Mouse (Mus musculus): ENCODE measurements around the gene Ppp3ca. TPM values are rescaled to one million over a fixed set of nuclear protein-coding genes. Genes with fewer than 3 reads are reported as not detected.
A peak's percentile ranks its signal among the peaks of the same experiment; 100 is the strongest.

Ppp3ca gene
- polyA plus RNA-seq, 1 experiment from 2014 or later, result 85.6 TPM

DNA sequence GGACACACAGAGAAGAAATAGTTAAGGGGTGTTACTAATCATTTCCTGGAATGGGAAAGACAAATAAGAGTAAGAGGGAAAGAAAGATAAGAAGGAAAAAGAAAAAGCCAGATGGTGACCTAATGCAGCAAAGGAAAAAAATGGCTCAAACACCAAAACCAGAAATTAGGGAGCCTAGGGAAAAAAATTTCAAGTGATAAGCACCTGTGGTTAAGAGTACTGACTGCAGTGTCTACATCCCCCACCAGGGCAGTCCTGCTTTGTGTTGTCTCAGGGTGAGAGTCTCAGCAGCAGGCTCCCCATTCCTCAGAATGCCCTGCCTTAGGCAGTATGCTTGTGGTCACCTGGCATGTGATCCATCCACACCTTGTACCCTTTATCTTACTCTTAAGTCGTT lies 99.6 kb downstream of the Ppp3ca start:
- Histone ChIP-seq H3K4me3 (no peak overlapping the region), H3K4me2 (no peak overlapping the region), H3K9me3 (replicated peaks) (no peaks in the 10 kb centered on the region), H3K27ac (ENCODE audit: poor library complexity, severe bottlenecking) (0 out of 2 replicates have a peak overlapping the region, but pooled peaks have one; percentile 20), H3K4me1 (replicated peaks) (peaks cover 26% of the 10 kb centered on the region), H3K36me3 (no peaks in the 10 kb centered on the region), H3K9ac (no peak overlapping the region), H3K27me3 (replicated peaks) (no peaks in the 10 kb centered on the region)
- peak; percentile 63; the same call in 1 of the 2 replicates for ATAC-seq (ENCODE audit: insufficient number of reproducible peaks, low FRiP score)
- WGBS, result 29% methylated on average over 1 of the region's 1 CpGs

DNA sequence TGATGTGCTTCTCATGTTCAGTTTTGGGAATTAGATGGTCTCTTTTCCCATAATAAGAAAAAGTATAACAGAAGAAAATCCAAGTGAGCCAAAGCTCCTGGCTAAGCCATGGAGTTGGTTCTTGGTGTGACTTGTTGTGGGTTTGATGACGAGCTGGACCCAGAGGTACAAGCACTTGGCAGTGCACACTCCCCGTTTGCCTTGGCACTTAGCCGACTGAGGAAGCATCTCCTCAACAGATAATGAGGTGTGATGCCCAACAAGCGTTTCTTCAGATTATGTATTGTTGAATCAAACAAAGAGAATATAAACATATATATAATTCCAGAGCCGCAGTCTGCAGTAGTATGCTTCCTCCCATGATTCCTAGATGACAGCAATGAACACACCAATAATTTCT lies 101.8 kb downstream of the Ppp3ca start:
- H3K4me1 ChIP-seq (replicated peaks), result peaks cover 20% of the 10 kb centered on the region
- H3K27me3 ChIP-seq (replicated peaks), result no peaks in the 10 kb centered on the region
- no peak overlapping the region for H3K4me3 ChIP-seq
- no peak for ATAC-seq (ENCODE audit: insufficient number of reproducible peaks, low FRiP score)
- no peak overlapping the region for H3K4me2 ChIP-seq
- WGBS, result 77% methylated on average over 5 of the region's 5 CpGs
- no peaks in the 10 kb centered on the region for H3K9me3 ChIP-seq (replicated peaks)
- no peak overlapping the region for H3K9ac ChIP-seq
- H3K36me3 ChIP-seq, result no peaks in the 10 kb centered on the region
- H3K27ac ChIP-seq (ENCODE audit: poor library complexity, severe bottlenecking), result no peak overlapping the region

- Histone ChIP-seq H3K27me3 (replicated peaks) (no peaks in the 10 kb centered on the region), H3K36me3 (no peaks in the 10 kb centered on the region), H3K9ac (no peak overlapping the region), H3K4me1 (replicated peaks) (peaks cover 20% of the 10 kb centered on the region), H3K4me2 (no peak overlapping the region), H3K4me3 (no peak overlapping the region), H3K9me3 (replicated peaks) (no peaks in the 10 kb centered on the region), H3K27ac (ENCODE audit: poor library complexity, severe bottlenecking) (no peak overlapping the region)
- ATAC-seq (ENCODE audit: insufficient number of reproducible peaks, low FRiP score), result no peak
- 57% methylated on average over 4 of the region's 4 CpGs for WGBS
Measured at GRCm38 (mm10) chr3:136773217-136773616, 103.3 kb downstream of the Ppp3ca start.

- Histone ChIP-seq H3K27ac (ENCODE audit: poor library complexity, severe bottlenecking) (no peak overlapping the region), H3K9me3 (replicated peaks) (no peaks in the 10 kb centered on the region), H3K36me3 (no peaks in the 10 kb centered on the region), H3K9ac (no peak overlapping the region), H3K4me1 (replicated peaks) (peaks cover 11% of the 10 kb centered on the region), H3K4me3 (no peak overlapping the region), H3K27me3 (replicated peaks) (no peaks in the 10 kb centered on the region), H3K4me2 (no peak overlapping the region)
- ATAC-seq (ENCODE audit: insufficient number of reproducible peaks, low FRiP score), result no peak
- WGBS, result 88% methylated on average over 6 of the region's 6 CpGs
Measured at GRCm38 (mm10) chr3:136774196-136774595, 104.3 kb downstream of the Ppp3ca start.

- H3K4me2 ChIP-seq, result no peak overlapping the region
- H3K9me3 ChIP-seq (replicated peaks), result no peaks in the 10 kb centered on the region
- no peaks in the 10 kb centered on the region for H3K27me3 ChIP-seq (replicated peaks)
- no peak overlapping the region for H3K4me3 ChIP-seq
- H3K27ac ChIP-seq (ENCODE audit: poor library complexity, severe bottlenecking), result no peak overlapping the region
- no peaks in the 10 kb centered on the region for H3K36me3 ChIP-seq
- ATAC-seq (ENCODE audit: insufficient number of reproducible peaks, low FRiP score), result no peak
- peaks cover 2% of the 10 kb centered on the region; the same call in 1 of the 2 replicates for H3K4me1 ChIP-seq (replicated peaks)
- WGBS, result 80% methylated on average over 4 of the region's 4 CpGs
- no peak overlapping the region for H3K9ac ChIP-seq
Measured at GRCm38 (mm10) chr3:136776525-136776924, 106.6 kb downstream of the Ppp3ca start.

GRCm38 (mm10) chr3:136777380-136777779 lies 107.5 kb downstream of the Ppp3ca start:
- Histone ChIP-seq H3K9me3 (replicated peaks) (no peaks in the 10 kb centered on the region), H3K4me2 (no peak overlapping the region), H3K36me3 (no peaks in the 10 kb centered on the region), H3K4me3 (no peak overlapping the region), H3K9ac (no peak overlapping the region), H3K4me1 (replicated peaks) (no peaks in the 10 kb centered on the region), H3K27ac (ENCODE audit: poor library complexity, severe bottlenecking) (no peak overlapping the region), H3K27me3 (replicated peaks) (no peaks in the 10 kb centered on the region)
- no peak for ATAC-seq (ENCODE audit: insufficient number of reproducible peaks, low FRiP score)
- WGBS, result 88% methylated on average over 7 of the region's 7 CpGs

DNA sequence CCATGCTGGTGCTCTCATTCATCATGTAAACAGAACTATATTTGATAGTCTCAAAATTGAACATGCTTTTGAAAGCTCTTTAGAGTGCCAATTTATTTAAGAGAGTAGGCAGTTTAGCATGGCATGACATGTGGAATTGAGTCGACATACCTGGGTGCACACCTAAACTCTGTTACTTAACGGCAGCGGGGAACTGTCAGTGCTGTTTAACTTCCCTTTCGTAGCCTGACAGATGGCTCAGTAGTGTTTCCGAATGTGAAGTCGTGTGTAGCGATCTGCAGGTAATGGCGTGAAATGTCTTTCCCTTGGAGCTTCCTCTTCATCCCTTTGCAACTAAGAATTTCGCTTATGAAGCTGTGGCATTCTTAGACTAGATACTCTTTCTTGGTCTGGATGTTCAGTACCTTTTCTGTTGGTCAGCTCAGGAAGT lies 107.9 kb downstream of the Ppp3ca start:
- Histone ChIP-seq H3K9me3 (replicated peaks) (no peaks in the 10 kb centered on the region), H3K27ac (ENCODE audit: poor library complexity, severe bottlenecking) (no peak overlapping the region), H3K4me1 (replicated peaks) (no peaks in the 10 kb centered on the region), H3K36me3 (no peaks in the 10 kb centered on the region), H3K9ac (no peak overlapping the region), H3K4me2 (no peak overlapping the region), H3K4me3 (no peak overlapping the region), H3K27me3 (replicated peaks) (no peaks in the 10 kb centered on the region)
- WGBS, result 88% methylated on average over 9 of the region's 9 CpGs
- no peak for ATAC-seq (ENCODE audit: insufficient number of reproducible peaks, low FRiP score)

DNA sequence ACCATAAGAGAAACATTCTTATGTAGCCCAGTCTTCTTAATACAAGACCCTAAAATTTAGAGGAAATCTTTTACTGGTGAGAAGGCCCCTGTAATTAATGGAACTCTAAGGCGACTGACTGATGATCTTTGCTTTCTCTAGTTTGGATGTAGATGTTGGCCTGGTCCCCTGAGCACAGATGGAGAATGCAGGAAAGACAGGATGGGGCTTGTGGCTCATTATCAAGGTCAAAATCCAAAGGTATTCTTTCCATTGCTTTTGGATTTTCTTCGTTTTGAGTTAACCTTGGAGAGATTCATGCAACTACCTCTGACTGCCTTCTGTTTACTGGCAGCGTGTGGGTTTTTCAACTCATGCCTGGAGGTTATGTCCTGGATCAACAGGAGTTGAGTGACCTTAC lies 110.4 kb downstream of the Ppp3ca start:
- no peak overlapping the region for H3K4me3 ChIP-seq
- no peaks in the 10 kb centered on the region for H3K27me3 ChIP-seq (replicated peaks)
- H3K9me3 ChIP-seq (replicated peaks), result no peaks in the 10 kb centered on the region
- no peaks in the 10 kb centered on the region for H3K36me3 ChIP-seq
- H3K4me1 ChIP-seq (replicated peaks), result no peaks in the 10 kb centered on the region
- H3K4me2 ChIP-seq, result no peak overlapping the region
- ATAC-seq (ENCODE audit: insufficient number of reproducible peaks, low FRiP score), result no peak
- no peak overlapping the region for H3K27ac ChIP-seq (ENCODE audit: poor library complexity, severe bottlenecking)
- 89% methylated on average over 3 of the region's 3 CpGs for WGBS
- no peak overlapping the region for H3K9ac ChIP-seq

DNA sequence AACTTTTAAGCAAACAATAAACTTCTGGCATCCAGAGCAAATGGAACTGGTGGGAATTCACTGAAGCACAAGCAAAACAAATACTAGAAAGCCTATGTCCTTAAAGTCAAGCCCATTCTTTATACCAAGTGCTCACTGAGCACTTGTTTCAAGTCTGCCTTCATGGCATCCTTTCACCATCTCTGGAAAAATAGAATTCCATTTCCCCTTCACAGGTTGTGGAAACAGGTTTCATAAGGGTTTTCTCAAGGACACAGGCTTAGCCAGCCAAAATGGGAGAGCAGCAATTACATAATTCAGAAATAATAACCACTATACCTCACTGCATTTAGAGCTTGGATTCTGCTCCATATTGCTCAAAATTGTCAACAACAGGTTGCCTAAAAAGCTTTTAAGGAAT lies 112.1 kb downstream of the Ppp3ca start:
- H3K9me3 ChIP-seq (replicated peaks), result no peaks in the 10 kb centered on the region
- H3K4me1 ChIP-seq (replicated peaks), result no peaks in the 10 kb centered on the region
- H3K27me3 ChIP-seq (replicated peaks), result no peaks in the 10 kb centered on the region
- ATAC-seq (ENCODE audit: insufficient number of reproducible peaks, low FRiP score), result no peak
- H3K27ac ChIP-seq (ENCODE audit: poor library complexity, severe bottlenecking), result no peak overlapping the region
- no peak overlapping the region for H3K4me3 ChIP-seq
- no peak overlapping the region for H3K9ac ChIP-seq
- no peak overlapping the region for H3K4me2 ChIP-seq
- H3K36me3 ChIP-seq, result no peaks in the 10 kb centered on the region

DNA sequence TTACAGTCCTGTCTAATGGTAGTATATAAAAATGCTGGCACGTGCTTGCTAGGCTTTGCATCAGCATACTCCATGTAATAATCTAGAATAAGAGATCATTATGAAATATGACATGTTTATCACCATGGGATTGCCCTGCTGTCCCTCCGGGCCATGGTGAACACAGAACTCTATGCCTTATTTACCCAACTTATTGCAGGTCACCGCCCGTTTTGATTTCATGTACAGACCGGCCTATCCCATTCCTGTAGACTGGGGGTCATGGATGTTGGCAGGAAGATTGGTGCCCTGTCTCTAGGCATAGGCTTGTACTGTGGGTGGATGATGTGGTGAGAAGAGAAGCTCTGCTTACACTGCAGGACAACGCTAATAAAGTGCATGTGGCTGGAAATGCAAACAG lies 115.8 kb downstream of the Ppp3ca start:
- no peak for ATAC-seq (ENCODE audit: insufficient number of reproducible peaks, low FRiP score)
- no peak overlapping the region for H3K9ac ChIP-seq
- H3K36me3 ChIP-seq, result no peaks in the 10 kb centered on the region
- H3K4me2 ChIP-seq, result no peak overlapping the region
- H3K27ac ChIP-seq (ENCODE audit: poor library complexity, severe bottlenecking), result no peak overlapping the region
- H3K9me3 ChIP-seq (replicated peaks), result no peaks in the 10 kb centered on the region
- H3K4me1 ChIP-seq (replicated peaks), result peaks cover 13% of the 10 kb centered on the region
- 91% methylated on average over 6 of the region's 6 CpGs for WGBS
- no peaks in the 10 kb centered on the region for H3K27me3 ChIP-seq (replicated peaks)
- H3K4me3 ChIP-seq, result no peak overlapping the region

DNA sequence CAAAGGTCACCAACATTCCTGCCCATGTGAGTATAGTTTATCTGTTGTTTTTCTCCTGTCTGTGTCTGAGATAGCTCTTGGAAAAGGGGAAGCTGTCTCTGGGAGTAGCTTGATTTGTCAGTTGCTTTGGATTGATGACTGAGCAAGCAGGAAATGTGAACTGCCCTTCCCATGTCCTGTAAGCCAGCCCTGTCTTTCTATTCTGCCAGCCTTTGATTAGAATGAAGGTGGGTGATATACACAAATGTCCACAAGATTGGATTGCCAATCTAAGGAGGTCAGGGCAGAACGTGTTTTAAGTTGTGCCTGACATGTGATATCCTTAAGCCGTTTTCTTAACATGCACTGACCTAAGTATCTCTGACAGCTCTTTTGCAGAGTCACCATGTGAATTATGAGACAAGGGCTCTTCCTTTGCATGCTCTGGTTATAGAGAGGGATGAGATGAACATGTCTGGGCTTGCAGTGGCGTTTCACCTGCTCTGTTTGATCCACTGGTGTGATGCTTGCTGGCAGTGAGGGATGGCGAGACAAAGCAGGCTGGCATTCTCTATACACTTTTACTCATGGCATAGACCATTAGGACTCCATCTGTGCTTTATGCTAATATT lies 120.4 kb downstream of the Ppp3ca start:
- Histone ChIP-seq H3K9ac (no peak overlapping the region), H3K27me3 (replicated peaks) (no peaks in the 10 kb centered on the region), H3K27ac (ENCODE audit: poor library complexity, severe bottlenecking) (peak overlapping the region; percentile 35), H3K4me2 (no peak overlapping the region), H3K36me3 (no peaks in the 10 kb centered on the region), H3K4me1 (replicated peaks) (peaks cover 31% of the 10 kb centered on the region), H3K4me3 (no peak overlapping the region), H3K9me3 (replicated peaks) (no peaks in the 10 kb centered on the region)
- 50% methylated on average over 4 of the region's 4 CpGs for WGBS
- 0 out of 2 replicates have a peak, but pooled peaks have one; percentile 11 for ATAC-seq (ENCODE audit: insufficient number of reproducible peaks, low FRiP score)

DNA sequence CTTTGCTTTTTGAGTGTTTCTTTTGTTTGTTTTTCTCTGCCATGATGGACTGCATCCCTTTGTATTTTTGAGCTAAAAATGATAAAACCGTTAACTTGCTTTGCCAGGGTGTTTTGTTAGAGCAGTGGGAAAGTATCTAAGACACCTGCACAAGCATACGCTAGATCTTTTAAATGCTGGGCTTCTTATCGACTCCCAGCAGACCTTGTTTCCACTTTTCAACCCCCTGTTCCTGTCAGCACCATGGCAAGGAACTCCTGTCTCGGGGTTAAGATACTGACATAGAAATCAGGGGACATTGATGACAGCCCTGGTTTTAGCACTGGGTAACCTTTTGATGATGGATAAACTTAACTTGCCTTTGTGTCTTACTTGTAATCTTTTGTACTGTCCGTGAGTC lies 121.5 kb downstream of the Ppp3ca start:
- no peak for ATAC-seq (ENCODE audit: insufficient number of reproducible peaks, low FRiP score)
- Histone ChIP-seq H3K4me3 (no peak overlapping the region), H3K36me3 (no peaks in the 10 kb centered on the region), H3K4me1 (replicated peaks) (peaks cover 31% of the 10 kb centered on the region), H3K9me3 (replicated peaks) (no peaks in the 10 kb centered on the region), H3K27me3 (replicated peaks) (no peaks in the 10 kb centered on the region), H3K27ac (ENCODE audit: poor library complexity, severe bottlenecking) (peak overlapping the region; percentile 11; the same call in 1 of the 2 replicates), H3K9ac (no peak overlapping the region), H3K4me2 (no peak overlapping the region)
- 22% methylated on average over 5 of the region's 5 CpGs for WGBS
